Mouse (Mus musculus) erythroblast, embryonic 14.5 days (primary cell): ENCODE data around the gene Chil3. TPM values are rescaled to one million over a fixed set of nuclear protein-coding genes. Genes with fewer than 3 reads are reported as not detected.
"Not testable (repeated sequence)": the region's sequence is repeated elsewhere in the genome, so short reads cannot be mapped to it uniquely, and the experiment has no call there.

Experiments
- H3K27me3 ChIP-seq: 2 replicates; pipeline ENCODE4 v1.6.1; 2012; ENCODE audit warnings: inconsistent platforms; ENCODE audit not compliant: control insufficient read depth
- H3K36me3 ChIP-seq: 2 replicates; pipeline ENCODE4 v1.6.1; 2012; ENCODE audit warnings: mild to moderate bottlenecking, inconsistent platforms; ENCODE audit not compliant: control insufficient read depth
- H3K4me1 ChIP-seq: 2 replicates; pipeline ENCODE4 v1.6.1; 2012; ENCODE audit warnings: inconsistent platforms; ENCODE audit not compliant: control insufficient read depth
- H3K4me3 ChIP-seq: replicated peaks from 2 replicates; pipeline ENCODE3; 2012; ENCODE audit warnings: moderate library complexity, mild to moderate bottlenecking, inconsistent platforms
- H3K9me3 ChIP-seq: 2 replicates; pipeline ENCODE4 v1.6.1; 2012; ENCODE audit warnings: low read length, inconsistent platforms, mixed read lengths; ENCODE audit not compliant: control insufficient read depth
- GATA1 ChIP-seq: IDR thresholded peaks from 2 replicates; pipeline ENCODE4 v1.6.1; 2012; ENCODE audit warnings: low read length, inconsistent platforms, mixed read lengths
- TAL1 ChIP-seq: IDR thresholded peaks from 3 replicates; pipeline ENCODE4 v1.6.1; 2012; ENCODE audit warnings: low read length, inconsistent platforms, mixed read lengths
- polyA plus RNA-seq: library from polyadenylated mRNA; stranded (reverse); fragments of >175 nt; gene quantifications from 2 replicates; pipeline ENCODE4 v1.2.3, GENCODE M21; 2012

Gene Chil3
- polyA plus RNA-seq, result not detected in 2 replicates

DNA sequence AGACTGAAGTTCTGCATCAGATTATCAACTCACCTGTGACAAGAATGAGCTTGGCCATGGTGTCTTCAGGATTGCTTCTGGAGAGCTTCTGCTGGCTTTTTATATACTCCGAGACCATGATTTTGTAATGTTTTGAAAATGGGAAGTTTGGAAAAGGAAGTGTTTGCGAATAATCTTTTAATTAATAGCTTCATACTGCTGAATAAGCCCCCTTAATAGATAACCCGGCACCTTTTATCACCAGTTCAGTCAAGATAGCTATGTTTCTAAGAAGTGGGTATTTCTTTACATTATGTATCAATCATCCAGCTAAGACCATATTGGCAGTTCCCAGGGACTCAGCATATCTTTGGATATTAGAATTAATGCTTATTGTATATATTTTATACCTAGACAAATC lies at the start of gene Chil3:
Chil3 (minus strand) TSS at position 101 of the 400 bp plus-strand sequence.
- no peak for TF ChIP-seq GATA1
- TF ChIP-seq TAL1, result no peak
- peaks cover 3% of the 10 kb centered on the region; the same call in 1 of the 2 replicates for H3K9me3 ChIP-seq
- H3K4me1 ChIP-seq, result no peaks in the 10 kb centered on the region
- no peaks in the 10 kb centered on the region for H3K27me3 ChIP-seq
- H3K4me3 ChIP-seq, result no peak within 1 kb of the TSS
- H3K36me3 ChIP-seq, result no peaks in the 10 kb centered on the region

DNA sequence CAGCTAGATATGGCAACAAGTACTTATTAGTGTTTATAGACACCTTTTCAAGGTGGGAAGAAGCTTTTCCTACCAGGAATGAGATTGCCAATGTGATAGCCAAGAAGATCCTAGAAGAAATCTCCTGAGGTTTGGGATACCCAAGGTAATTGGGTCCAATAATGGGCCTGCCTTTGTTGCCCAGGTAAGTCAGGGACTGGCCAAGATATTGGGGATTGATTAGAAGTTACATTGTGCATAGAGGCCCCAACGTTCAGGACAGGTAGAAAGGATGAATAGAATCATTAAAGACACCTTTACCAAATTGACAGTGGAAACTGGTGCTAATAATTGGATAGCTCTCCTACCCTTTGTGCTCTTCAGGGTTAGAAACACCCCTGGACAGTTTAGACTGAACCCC lies 30.7 kb upstream of the Chil3 start:
- H3K27me3 ChIP-seq, H3K4me1 ChIP-seq, H3K4me3 ChIP-seq, H3K36me3 ChIP-seq: not testable (repeated sequence)
- H3K9me3 ChIP-seq, result peaks cover 16% of the 10 kb centered on the region

DNA sequence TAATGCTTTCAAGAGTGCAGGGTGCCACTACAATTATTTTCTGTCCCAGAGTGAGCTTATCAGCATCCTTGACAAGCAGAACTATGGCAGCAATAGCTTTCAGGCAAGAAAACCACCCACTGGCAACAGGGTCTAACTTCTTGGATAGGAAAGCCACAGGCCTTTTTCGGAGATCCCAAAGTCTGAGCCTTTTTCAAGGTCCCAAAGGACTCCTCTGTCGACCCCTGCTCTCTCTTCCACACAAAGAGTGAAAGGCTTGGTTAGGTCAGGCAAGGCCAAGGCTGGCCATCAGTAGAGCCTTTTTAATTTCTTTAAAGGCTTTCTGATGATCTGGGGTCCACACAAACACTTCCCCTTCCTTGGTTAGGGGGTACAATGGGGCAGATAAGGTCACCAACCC lies 29.9 kb upstream of the Chil3 start:
- peaks cover 16% of the 10 kb centered on the region for H3K9me3 ChIP-seq
- not testable (repeated sequence) for H3K4me3 ChIP-seq, H3K4me1 ChIP-seq, H3K36me3 ChIP-seq, H3K27me3 ChIP-seq

DNA sequence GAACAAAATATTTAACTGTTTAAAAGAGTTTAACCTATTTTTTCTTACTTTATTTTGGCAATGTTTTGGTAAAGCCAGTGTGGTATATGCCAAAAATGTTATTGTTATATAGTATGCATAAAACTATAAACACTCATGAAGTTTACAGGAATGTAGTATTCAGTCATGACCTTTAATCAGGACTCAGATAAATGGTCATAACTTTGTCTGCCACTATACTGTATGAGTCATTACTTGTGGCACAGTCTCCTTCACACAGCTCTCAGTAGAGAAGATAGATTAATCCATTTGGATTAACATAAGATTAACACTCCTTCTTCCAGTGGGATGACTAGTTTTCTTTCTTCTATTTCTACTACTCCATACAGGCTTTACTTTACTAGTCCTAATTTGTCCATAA lies 28.9 kb upstream of the Chil3 start:
- Histone ChIP-seq H3K36me3 (no peaks in the 10 kb centered on the region), H3K4me3 (no peak overlapping the region), H3K27me3 (no peaks in the 10 kb centered on the region), H3K9me3 (peaks cover 16% of the 10 kb centered on the region), H3K4me1 (no peaks in the 10 kb centered on the region)
- TF ChIP-seq TAL1, result no peak
- TF ChIP-seq GATA1, result no peak

DNA sequence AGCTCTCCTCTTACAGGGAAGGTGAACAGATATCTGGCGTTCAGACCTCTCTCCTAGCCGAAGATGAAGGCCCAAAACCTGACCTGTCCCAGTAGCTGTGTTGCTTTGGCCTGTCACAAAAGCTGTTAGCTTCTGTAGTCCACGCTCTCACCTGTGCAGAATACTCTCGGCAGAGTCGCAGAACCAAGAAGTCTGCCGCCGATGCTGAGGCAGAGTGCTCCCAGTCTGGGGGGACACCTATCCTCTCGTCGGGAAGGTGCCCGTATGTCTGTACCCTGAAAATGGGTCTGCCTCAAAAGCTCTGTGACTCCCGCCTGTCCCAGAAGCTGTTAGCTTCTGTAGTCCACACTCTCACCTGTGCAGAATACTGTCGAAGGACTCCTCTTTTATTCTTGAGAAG lies 28.1 kb upstream of the Chil3 start:
- H3K4me1 ChIP-seq, result no peaks in the 10 kb centered on the region
- no peaks in the 10 kb centered on the region for H3K27me3 ChIP-seq
- TF ChIP-seq GATA1 (no peak), TAL1 (no peak)
- no peak overlapping the region for H3K4me3 ChIP-seq
- H3K36me3 ChIP-seq, result no peaks in the 10 kb centered on the region
- H3K9me3 ChIP-seq, result peaks cover 16% of the 10 kb centered on the region

DNA sequence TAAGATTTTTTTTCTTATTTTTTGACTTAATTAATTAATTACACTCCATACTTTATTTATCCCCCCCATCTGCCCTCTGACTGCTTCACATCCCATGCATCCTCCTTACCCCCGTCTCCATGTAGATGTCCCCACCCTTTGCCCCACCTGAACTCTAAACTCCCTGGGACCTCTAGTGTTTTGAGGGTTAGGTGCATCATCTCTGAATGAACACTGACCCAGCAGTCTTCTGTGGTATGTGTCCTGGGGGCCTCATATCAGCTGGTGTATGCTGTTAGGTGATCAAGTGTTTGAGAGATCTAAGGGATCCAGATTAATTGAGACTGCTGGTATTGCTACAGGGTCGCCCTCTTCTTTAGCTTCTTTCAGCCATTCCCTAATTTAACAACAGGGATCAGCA lies 20.6 kb upstream of the Chil3 start:
- no peaks in the 10 kb centered on the region for H3K27me3 ChIP-seq
- peaks cover 40% of the 10 kb centered on the region for H3K9me3 ChIP-seq
- no peaks in the 10 kb centered on the region for H3K4me1 ChIP-seq
- TF ChIP-seq TAL1 (no peak), GATA1 (no peak)
- no peak overlapping the region for H3K4me3 ChIP-seq
- H3K36me3 ChIP-seq, result no peaks in the 10 kb centered on the region

DNA sequence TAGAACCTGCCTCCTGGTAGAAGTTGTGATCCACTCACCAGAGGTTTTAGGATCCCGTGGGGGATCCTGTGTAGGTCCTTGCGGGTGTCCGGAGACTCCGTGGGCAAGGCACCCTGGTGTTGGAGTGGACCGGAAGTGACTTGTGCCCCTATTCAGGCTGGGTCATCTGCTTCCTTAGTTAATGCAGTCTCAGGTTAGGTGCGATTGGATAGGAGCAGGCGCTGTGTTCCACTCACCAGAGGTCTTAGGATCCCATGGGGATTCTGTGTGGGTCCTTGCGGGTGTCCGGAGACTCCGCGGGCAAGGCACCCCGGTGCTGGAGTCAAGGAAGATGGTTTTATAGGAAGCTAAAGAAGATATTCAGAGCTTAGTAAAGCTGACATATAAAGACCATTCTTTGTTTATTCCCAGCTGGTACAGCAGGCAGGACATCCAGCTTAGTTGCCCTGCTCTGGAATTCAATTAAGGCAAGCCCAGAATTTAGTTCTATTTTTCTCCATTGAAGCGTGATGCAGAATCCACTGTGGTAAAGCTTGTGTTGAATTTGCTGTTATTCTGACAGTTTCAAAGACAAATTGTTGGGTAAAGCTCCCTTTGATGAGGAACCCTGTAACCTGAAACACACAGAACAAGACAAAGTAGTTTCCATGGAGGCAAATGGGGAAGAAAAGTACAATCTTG lies 10.3 kb upstream of the Chil3 start:
- Histone ChIP-seq H3K4me1 (no peaks in the 10 kb centered on the region), H3K27me3 (no peaks in the 10 kb centered on the region)
- TF ChIP-seq GATA1 (no peak), TAL1 (no peak)

DNA sequence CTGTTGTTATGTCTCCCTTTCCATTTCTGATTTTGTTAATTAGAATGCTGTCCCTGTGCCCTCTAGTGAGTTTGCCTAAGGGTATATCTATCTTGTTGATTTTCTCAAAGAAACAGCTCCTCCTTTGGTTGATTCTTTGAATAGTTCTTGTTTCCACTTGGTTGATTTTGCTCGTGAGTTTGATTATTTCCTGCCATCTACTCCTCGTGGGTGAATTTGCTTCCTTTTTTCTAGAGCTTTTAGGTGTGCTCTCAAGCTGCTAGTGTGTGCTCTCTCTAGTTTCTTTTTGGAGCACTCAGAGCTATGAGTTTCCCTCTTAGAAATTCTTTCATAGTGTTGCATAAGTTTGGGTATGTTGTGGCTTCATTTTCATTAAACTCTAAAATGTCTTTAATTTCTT lies 7.6 kb upstream of the Chil3 start:
- H3K27me3 ChIP-seq, H3K4me1 ChIP-seq, H3K36me3 ChIP-seq, H3K4me3 ChIP-seq: not testable (repeated sequence)
- peaks cover 11% of the 10 kb centered on the region for H3K9me3 ChIP-seq

More for the DNA sequence above, 10.3 kb upstream of the Chil3 start:
- Histone ChIP-seq H3K4me3 (no peak overlapping the region), H3K36me3 (no peaks in the 10 kb centered on the region), H3K9me3 (peaks cover 11% of the 10 kb centered on the region)

DNA sequence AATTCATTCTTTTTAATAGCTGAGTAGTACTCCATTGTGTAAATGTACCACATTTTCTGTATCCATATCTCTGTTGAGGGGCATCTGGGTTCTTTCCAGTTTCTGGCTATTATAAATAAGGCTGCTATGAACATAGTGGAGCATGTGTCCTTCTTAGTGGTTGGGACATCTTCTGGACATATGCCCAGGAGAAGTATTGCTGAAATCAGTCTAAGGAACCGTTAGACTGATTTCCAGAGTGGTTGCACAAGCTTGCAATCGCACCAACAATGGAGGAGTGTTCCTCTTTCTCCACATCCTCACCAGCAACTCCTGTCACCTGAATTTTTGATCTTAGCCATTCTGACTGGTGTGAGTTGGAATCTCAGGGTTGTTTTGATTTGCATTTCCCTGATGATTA lies 5.1 kb upstream of the Chil3 start:
- not testable (repeated sequence) for H3K27me3 ChIP-seq, H3K9me3 ChIP-seq, H3K36me3 ChIP-seq, H3K4me1 ChIP-seq, H3K4me3 ChIP-seq

DNA sequence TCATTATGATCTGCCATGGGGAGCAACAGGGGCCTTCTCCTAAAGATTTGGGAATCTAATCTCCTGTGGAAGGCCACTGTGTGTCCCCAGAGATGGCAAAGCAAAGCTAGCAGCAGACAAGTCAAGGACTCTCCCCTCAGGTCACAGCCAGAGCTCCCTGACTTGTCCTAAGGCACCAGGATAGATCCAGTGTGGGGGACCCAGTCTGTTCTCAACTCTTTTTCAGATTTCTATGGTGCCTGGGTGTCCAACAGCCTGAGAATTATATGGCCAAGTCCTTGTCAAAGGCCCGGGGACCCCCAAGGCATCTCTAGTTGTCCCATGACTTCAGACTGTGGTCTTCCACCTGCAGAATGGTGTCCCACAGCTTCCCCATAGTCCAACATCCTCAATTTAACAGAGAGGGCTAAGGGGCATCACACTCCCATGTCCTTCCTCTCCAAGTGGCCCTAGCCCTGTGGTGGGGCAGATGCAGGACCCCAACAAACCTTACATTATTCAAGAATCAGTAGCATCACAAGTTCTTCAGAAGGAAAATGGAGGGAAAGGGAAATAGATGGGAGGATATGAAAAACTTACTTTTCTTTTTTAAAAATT lies 3.9 kb upstream of the Chil3 start:
- Histone ChIP-seq H3K9me3 (peaks cover 3% of the 10 kb centered on the region; the same call in 1 of the 2 replicates), H3K36me3 (no peaks in the 10 kb centered on the region), H3K27me3 (no peaks in the 10 kb centered on the region), H3K4me1 (no peaks in the 10 kb centered on the region), H3K4me3 (no peak overlapping the region)
- no peak for TF ChIP-seq GATA1
- no peak for TF ChIP-seq TAL1
